Mouse (Mus musculus): ENCODE measurements around the gene Naalad2. TPM values are rescaled to one million over a fixed set of nuclear protein-coding genes. Genes with fewer than 3 reads are reported as not detected.
"Not testable (repeated sequence)": the region's sequence is repeated elsewhere in the genome, so short reads cannot be mapped to it uniquely, and the experiment has no call there.

Naalad2 gene
- polyA plus RNA-seq, 1 experiment: 1.1 TPM

DNA sequence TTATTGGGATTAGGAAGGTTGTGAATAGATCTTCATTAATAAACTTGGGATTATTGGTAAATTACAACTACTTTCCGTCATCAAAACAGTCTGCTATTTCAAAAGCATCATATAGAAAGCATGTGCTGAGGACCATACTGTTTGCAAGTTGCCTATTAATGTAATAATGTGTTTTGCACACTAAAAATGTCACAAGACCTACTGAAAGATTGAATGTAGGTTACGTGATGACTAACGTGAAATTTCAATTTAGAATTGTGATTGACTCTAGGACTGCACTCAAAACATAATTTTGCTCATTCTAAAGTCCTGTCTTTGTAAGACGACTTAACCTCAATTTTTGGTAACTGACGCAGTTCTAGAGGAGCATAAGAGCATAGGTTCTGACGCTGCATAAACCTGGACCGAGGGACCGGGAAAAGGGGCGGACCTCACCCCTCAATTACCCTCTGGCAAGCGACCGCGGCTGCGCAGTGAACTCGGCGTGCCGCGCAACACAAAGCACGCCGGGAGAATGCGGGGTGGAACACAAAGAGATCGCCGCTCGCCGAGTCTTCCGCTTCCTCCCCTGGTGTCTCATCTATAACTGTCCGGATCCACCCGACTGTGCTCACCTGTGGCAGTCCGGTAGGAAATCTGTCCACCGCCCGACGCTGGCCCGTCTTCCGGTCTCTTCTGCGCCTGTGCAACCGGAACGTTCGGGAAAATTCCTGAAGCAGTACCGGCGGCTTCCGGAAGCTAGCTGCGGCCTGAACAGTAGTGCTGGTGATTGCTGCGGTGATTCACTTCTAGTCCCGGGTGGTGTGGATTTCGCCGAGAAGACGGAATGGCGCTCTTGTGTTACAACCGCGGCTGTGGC, 111.0 kb downstream of the Naalad2 start, which contains the start of gene Chordc1:
Chordc1 (plus strand) TSS at position 555 of the 859 bp plus-strand sequence.
- Histone ChIP-seq H3K27me3 (ENCODE audit: control insufficient read depth, insufficient read depth, insufficient read length) (no peaks in the 10 kb centered on the region), H3K4me3 (ENCODE audit: insufficient read depth, poor library complexity, severe bottlenecking) (peak within 1 kb of the TSS; percentile 94), H3K79me2 (ENCODE audit: control insufficient read depth, insufficient read depth) (peaks cover 47% of the 10 kb centered on the region), H3ac (ENCODE audit: control insufficient read depth, insufficient read length, low read depth) (peak within 1 kb of the TSS; percentile 89), H3K79me3 (ENCODE audit: low read depth) (peaks cover 46% of the 10 kb centered on the region), H3K36me3 (ENCODE audit: control insufficient read depth, insufficient read depth) (peaks cover 14% of the 10 kb centered on the region)
- TF ChIP-seq MYOG (IDR thresholded peaks at IDR 0.05; ENCODE audit: control insufficient read depth, extremely low read depth, insufficient read length): no peak
- peak; percentile 81 for TF ChIP-seq MAX (IDR thresholded peaks at IDR 0.05)

GRCm38 (mm10) chr9:18278693-18279092, 124.1 kb downstream of the Naalad2 start:
- H3K79me2 ChIP-seq (ENCODE audit: control insufficient read depth, insufficient read depth); H3K79me3 ChIP-seq (ENCODE audit: low read depth); H3ac ChIP-seq (ENCODE audit: control insufficient read depth, insufficient read length, low read depth); H3K27me3 ChIP-seq (ENCODE audit: control insufficient read depth, insufficient read depth, insufficient read length); H3K4me3 ChIP-seq (ENCODE audit: insufficient read depth, poor library complexity, severe bottlenecking); H3K36me3 ChIP-seq (ENCODE audit: control insufficient read depth, insufficient read depth): not testable (repeated sequence)

DNA sequence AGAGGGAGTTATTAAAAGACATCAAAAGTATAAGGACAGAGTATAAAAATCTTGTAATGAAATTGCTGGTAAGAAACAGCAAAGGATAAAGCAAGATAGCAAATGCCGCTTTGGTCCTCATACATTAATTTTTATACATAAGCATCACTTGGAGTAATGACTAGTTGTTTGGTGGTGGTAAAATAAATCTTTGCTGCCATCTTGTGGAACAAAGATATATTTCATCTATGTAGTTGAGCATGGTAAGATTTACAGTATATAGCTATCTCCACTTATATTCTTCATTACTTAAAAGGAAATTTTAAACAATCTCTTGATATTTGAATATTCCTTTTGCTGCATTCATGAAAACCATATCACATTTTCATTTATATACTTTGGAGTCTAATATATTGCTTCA, 125.3 kb downstream of the Naalad2 start:
- H3K4me3 ChIP-seq (ENCODE audit: insufficient read depth, poor library complexity, severe bottlenecking): no peak overlapping the region
- TF ChIP-seq USF1 (IDR thresholded peaks at IDR 0.05; ENCODE audit: low read depth) (no peak), MYOG (IDR thresholded peaks at IDR 0.05; ENCODE audit: control insufficient read depth, extremely low read depth, insufficient read length) (no peak), FOSL1 (IDR thresholded peaks at IDR 0.05; ENCODE audit: insufficient read depth, low read length, poor library complexity, severe bottlenecking) (no peak), CEBPB (IDR thresholded peaks at IDR 0.05; ENCODE audit: low read depth) (no peak), CTCF (IDR thresholded peaks at IDR 0.05; ENCODE audit: control insufficient read depth, insufficient read depth, insufficient read length) (no peak), MAX (IDR thresholded peaks at IDR 0.05) (no peak), MYOD1 (IDR thresholded peaks at IDR 0.05; ENCODE audit: control insufficient read depth, insufficient read length, low read depth) (no peak)
- H3K79me3 ChIP-seq (ENCODE audit: low read depth): no peaks in the 10 kb centered on the region
- no peak overlapping the region for H3ac ChIP-seq (ENCODE audit: control insufficient read depth, insufficient read length, low read depth)
- H3K79me2 ChIP-seq (ENCODE audit: control insufficient read depth, insufficient read depth): no peaks in the 10 kb centered on the region
- H3K27me3 ChIP-seq (ENCODE audit: control insufficient read depth, insufficient read depth, insufficient read length): peaks cover 4% of the 10 kb centered on the region
- H3K36me3 ChIP-seq (ENCODE audit: control insufficient read depth, insufficient read depth): no peaks in the 10 kb centered on the region

- Histone ChIP-seq H3ac (ENCODE audit: control insufficient read depth, insufficient read length, low read depth) (no peak overlapping the region), H3K4me3 (ENCODE audit: insufficient read depth, poor library complexity, severe bottlenecking) (no peak overlapping the region), H3K36me3 (ENCODE audit: control insufficient read depth, insufficient read depth) (no peaks in the 10 kb centered on the region), H3K79me3 (ENCODE audit: low read depth) (no peaks in the 10 kb centered on the region), H3K79me2 (ENCODE audit: control insufficient read depth, insufficient read depth) (no peaks in the 10 kb centered on the region), H3K27me3 (ENCODE audit: control insufficient read depth, insufficient read depth, insufficient read length) (no peaks in the 10 kb centered on the region)
- TF ChIP-seq FOSL1 (IDR thresholded peaks at IDR 0.05; ENCODE audit: insufficient read depth, low read length, poor library complexity, severe bottlenecking): no peak
- no peak for TF ChIP-seq CEBPB (IDR thresholded peaks at IDR 0.05; ENCODE audit: low read depth)
- TF ChIP-seq MYOD1 (IDR thresholded peaks at IDR 0.05; ENCODE audit: control insufficient read depth, insufficient read length, low read depth): no peak
- no peak for TF ChIP-seq MYOG (IDR thresholded peaks at IDR 0.05; ENCODE audit: control insufficient read depth, extremely low read depth, insufficient read length)
- no peak for TF ChIP-seq CTCF (IDR thresholded peaks at IDR 0.05; ENCODE audit: control insufficient read depth, insufficient read depth, insufficient read length)
- TF ChIP-seq USF1 (IDR thresholded peaks at IDR 0.05; ENCODE audit: low read depth): no peak
- no peak for TF ChIP-seq MAX (IDR thresholded peaks at IDR 0.05)
These were observed 126.0 kb downstream of the Naalad2 start for GRCm38 (mm10) chr9:18276844-18277243.

DNA sequence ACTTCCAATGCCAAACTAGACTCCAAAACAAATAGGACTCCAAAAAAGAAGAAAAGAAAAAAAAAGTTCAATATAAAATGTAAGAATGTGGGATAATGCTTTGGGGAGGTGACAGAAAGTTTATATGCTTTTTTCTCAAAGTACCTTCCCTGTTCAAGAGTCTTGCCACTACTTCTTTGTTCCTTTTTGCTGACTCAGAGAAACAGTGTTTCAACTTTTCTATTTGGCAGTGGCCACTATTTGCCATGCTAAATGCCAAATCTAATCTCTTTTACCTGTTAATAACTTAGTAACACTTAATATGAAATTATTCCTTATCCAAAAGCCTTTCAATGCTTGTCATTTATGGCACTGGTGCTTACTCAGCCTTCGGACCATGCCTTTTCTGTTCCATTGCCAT, 126.9 kb downstream of the Naalad2 start:
- Histone ChIP-seq H3K4me3 (ENCODE audit: insufficient read depth, poor library complexity, severe bottlenecking) (no peak overlapping the region), H3ac (ENCODE audit: control insufficient read depth, insufficient read length, low read depth) (no peak overlapping the region), H3K27me3 (ENCODE audit: control insufficient read depth, insufficient read depth, insufficient read length) (no peaks in the 10 kb centered on the region), H3K79me2 (ENCODE audit: control insufficient read depth, insufficient read depth) (no peaks in the 10 kb centered on the region), H3K79me3 (ENCODE audit: low read depth) (no peaks in the 10 kb centered on the region), H3K36me3 (ENCODE audit: control insufficient read depth, insufficient read depth) (no peaks in the 10 kb centered on the region)
- TF ChIP-seq MYOG (IDR thresholded peaks at IDR 0.05; ENCODE audit: control insufficient read depth, extremely low read depth, insufficient read length): no peak
- no peak for TF ChIP-seq MAX (IDR thresholded peaks at IDR 0.05)
- TF ChIP-seq MYOD1 (IDR thresholded peaks at IDR 0.05; ENCODE audit: control insufficient read depth, insufficient read length, low read depth): no peak
- no peak for TF ChIP-seq CTCF (IDR thresholded peaks at IDR 0.05; ENCODE audit: control insufficient read depth, insufficient read depth, insufficient read length)
- no peak for TF ChIP-seq CEBPB (IDR thresholded peaks at IDR 0.05; ENCODE audit: low read depth)
- TF ChIP-seq USF1 (IDR thresholded peaks at IDR 0.05; ENCODE audit: low read depth): no peak
- TF ChIP-seq FOSL1 (IDR thresholded peaks at IDR 0.05; ENCODE audit: insufficient read depth, low read length, poor library complexity, severe bottlenecking): no peak

Other genes with a start within 250 kb of the Naalad2 start
- 27.5 TPM for gene Chordc1, start 110.9 kb downstream of the Naalad2 start, polyA plus RNA-seq (2012; fragmentation: generic; extraction: Trizol)
- gene Ubtfl1, start 1.4 kb upstream of the Naalad2 start, polyA plus RNA-seq (2012; fragmentation: generic; extraction: Trizol): 0.01 TPM
- not detected for gene Mbd3l2, start 27.7 kb upstream of the Naalad2 start, polyA plus RNA-seq (2012; fragmentation: generic; extraction: Trizol)
- 0.30 TPM for gene Zfp558, start 75.3 kb upstream of the Naalad2 start, polyA plus RNA-seq (2012; fragmentation: generic; extraction: Trizol)
- not detected for gene Mbd3l1, start 75.4 kb upstream of the Naalad2 start, polyA plus RNA-seq (2012; fragmentation: generic; extraction: Trizol)